Mouse (Mus musculus): Measurements from ENCODE around the gene Hspa4.

GRCm38 (mm10) chr11:53311385-53311784 is 11.1 kb upstream of the Hspa4 start:
- no peak for TF ChIP-seq GATA1 (IDR thresholded peaks at IDR 0.05; ENCODE audit: borderline replicate concordance, low read length)
- no peak for TF ChIP-seq FLI1 (IDR thresholded peaks at IDR 0.05; ENCODE audit: low read length)

All from megakaryocyte, embryonic 14.5 days (primary cell).